Mouse (Mus musculus) layer of hippocampus, adult 18-20 months (tissue): ENCODE measurements at regions not wholly inside any gene's neighbourhood (a gene's known extent, or its start where the extent isn't known, plus 50 kb on each side); places are given as distances from the start of the nearest gene placed in this dataset.

Experiments
- DNase-seq, 2 experiments: peaks; one replicate each; pipeline ENCODE4 v3.0.0; 2022; ENCODE audit warnings: low spot score in 2 of 2

GRCm38 (mm10) chr14:67554897-67555296 lies 1545.9 kb upstream of the Gulo start:
- DNase-seq: no peak

GRCm38 (mm10) chr14:67550462-67551185 lies 1541.6 kb upstream of the Gulo start:
- no peak for DNase-seq

- no peak for DNase-seq
These were observed 1539.7 kb upstream of the Gulo start for GRCm38 (mm10) chr14:67548750-67549149.

GRCm38 (mm10) chr14:67545036-67545435 lies 1536.0 kb upstream of the Gulo start:
- no peak for DNase-seq

GRCm38 (mm10) chr14:67541271-67541711 lies 1532.3 kb upstream of the Gulo start:
- DNase-seq: peak; percentile 47 to 62

- no peak for DNase-seq
These were observed 1529.7 kb upstream of the Gulo start for GRCm38 (mm10) chr14:67538696-67539095.

GRCm38 (mm10) chr14:67536787-67537659 lies 1528.0 kb upstream of the Gulo start:
- peak; percentile 51 to 55 for DNase-seq

- peak in 1 of 2 experiments; percentile 23 for DNase-seq
These were observed 1497.9 kb upstream of the Gulo start for GRCm38 (mm10) chr14:67506729-67507395.

GRCm38 (mm10) chr14:67492086-67492485 lies 1483.1 kb upstream of the Gulo start:
- no peak for DNase-seq

GRCm38 (mm10) chr14:67486676-67487075 lies 1477.7 kb upstream of the Gulo start:
- DNase-seq: no peak

GRCm38 (mm10) chr14:67485449-67485800 lies 1476.4 kb upstream of the Gulo start:
- no peak for DNase-seq

GRCm38 (mm10) chr14:67484533-67485448 lies 1475.8 kb upstream of the Gulo start:
- no peak for DNase-seq
